Comparison of ENCODE assay signal across 8 mouse cellular contexts in genomic region chr16:3234063-3234462, GRCm38 (mm10).
A peak's percentile ranks its signal among the peaks of the same experiment; 100 is the strongest.
DNase-seq lines count a peak whose midpoint lies in the region; ATAC-seq and TF ChIP-seq lines count a peak whose summit lies in the region.

No protein-coding gene starts in this region.

- ATAC-seq in heart, embryonic 15.5 days (replicated peaks; ENCODE audit: insufficient number of reproducible peaks, insufficient read depth, low FRiP score, low read depth), result peak; percentile 3
- no peak for ATAC-seq in G1E (ENCODE audit: extremely low read depth, insufficient number of reproducible peaks, low FRiP score, poor library complexity, severe bottlenecking)
- peak; percentile 47 for ATAC-seq in hindbrain, embryonic 12.5 days (ENCODE audit: low FRiP score)
- ATAC-seq in liver, postnatal 0 days, result peak; percentile 14
- no peak for ATAC-seq in granulocyte monocyte progenitor cell, adult 5-6 weeks (replicated peaks; ENCODE audit: poor library complexity, severe bottlenecking)

- no peaks in the 10 kb centered on the region for H3K27me3 ChIP-seq in heart, embryonic 15.5 days
- no peaks in the 10 kb centered on the region for H3K27me3 ChIP-seq in G1E (ENCODE audit: insufficient read depth, low read length)
- no peaks in the 10 kb centered on the region for H3K27me3 ChIP-seq in hindbrain, embryonic 12.5 days
- H3K27me3 ChIP-seq in liver, postnatal 0 days (ENCODE audit: insufficient read depth, low read length), result no peaks in the 10 kb centered on the region

- no peak overlapping the region for H3K27ac ChIP-seq in heart, embryonic 15.5 days
- no peak overlapping the region for H3K27ac ChIP-seq in hindbrain, embryonic 12.5 days
- no peak overlapping the region for H3K27ac ChIP-seq in liver, postnatal 0 days (ENCODE audit: low read depth)

- no peak for TF ChIP-seq EP300 in liver, postnatal 0 days (IDR thresholded peaks at IDR 0.05; ENCODE audit: low read depth)

- no peaks in the 10 kb centered on the region for H3K36me3 ChIP-seq in heart, embryonic 15.5 days
- no peaks in the 10 kb centered on the region for H3K36me3 ChIP-seq in G1E (replicated peaks)
- H3K36me3 ChIP-seq in hindbrain, embryonic 12.5 days, result 0 out of 2 replicates have a peak, but pooled peaks cover 4% of the 10 kb centered on the region
- no peaks in the 10 kb centered on the region for H3K36me3 ChIP-seq in liver, postnatal 0 days (replicated peaks; ENCODE audit: insufficient read depth, low read length)

- no peak overlapping the region for H3K4me3 ChIP-seq in heart, embryonic 15.5 days
- peak overlapping the region; percentile 3; the same call in 1 of the 2 replicates for H3K4me3 ChIP-seq in G1E (ENCODE audit: low read depth, low read length)
- no peak overlapping the region for H3K4me3 ChIP-seq in hindbrain, embryonic 12.5 days
- no peak overlapping the region for H3K4me3 ChIP-seq in liver, postnatal 0 days (ENCODE audit: low read depth, low read length)

- intact Hi-C loops in heart, postnatal 14 days (cut with DNase I), result no loop called here

- DNase-seq in heart, postnatal 14 days, result no peak
- DNase-seq in G1E (ENCODE audit: low spot score), result no peak
- no peak for DNase-seq in liver, postnatal 0 days
- no peak for DNase-seq in B cell, adult 2 months
- DNase-seq in adrenal gland, postnatal 4 days (ENCODE audit: low spot score in 2 of 2), result no peak

- H3K4me1 ChIP-seq in heart, embryonic 15.5 days (replicated peaks), result no peaks in the 10 kb centered on the region
- H3K4me1 ChIP-seq in G1E (ENCODE audit: insufficient read depth, low read depth, low read length), result no peaks in the 10 kb centered on the region; the same call in 1 of the 2 replicates
- H3K4me1 ChIP-seq in hindbrain, embryonic 12.5 days, result no peaks in the 10 kb centered on the region
- no peaks in the 10 kb centered on the region for H3K4me1 ChIP-seq in liver, postnatal 0 days (ENCODE audit: insufficient read depth)

- no peak overlapping the region for H3K4me2 ChIP-seq in heart, embryonic 15.5 days
- no peak overlapping the region for H3K4me2 ChIP-seq in hindbrain, embryonic 12.5 days (replicated peaks)
- no peak overlapping the region for H3K4me2 ChIP-seq in liver, postnatal 0 days (ENCODE audit: low read depth, low read length)

- no peak overlapping the region for H3K9ac ChIP-seq in heart, embryonic 15.5 days
- H3K9ac ChIP-seq in hindbrain, embryonic 12.5 days, result no peak overlapping the region
- no peak overlapping the region for H3K9ac ChIP-seq in liver, postnatal 0 days (replicated peaks)

- no peak for TF ChIP-seq CTCF in G1E (IDR thresholded peaks at IDR 0.05; ENCODE audit: low read depth, low read length)
- no peak for TF ChIP-seq CTCF in liver, postnatal 0 days (IDR thresholded peaks at IDR 0.05; ENCODE audit: low read depth)

- peaks cover 29% of the 10 kb centered on the region for H3K9me3 ChIP-seq in heart, embryonic 15.5 days (replicated peaks)
- H3K9me3 ChIP-seq in G1E (replicated peaks), result peaks cover 77% of the 10 kb centered on the region
- H3K9me3 ChIP-seq in hindbrain, embryonic 12.5 days (replicated peaks), result peaks cover 74% of the 10 kb centered on the region
- peaks cover 16% of the 10 kb centered on the region; the same call in 1 of the 2 replicates for H3K9me3 ChIP-seq in liver, postnatal 0 days (ENCODE audit: low read length)

- 43% methylated on average over 2 of the region's 2 CpGs for WGBS in heart, embryonic 15.5 days
- WGBS in hindbrain, embryonic 12.5 days, result 55% methylated on average over 2 of the region's 2 CpGs
- 40% methylated on average over 2 of the region's 2 CpGs for WGBS in liver, postnatal 0 days (ENCODE audit: insufficient replicate concordance)

Comparison
In these comparisons a context has a peak if more than half of its experiments do, and no peak if none do; other contexts are left out.
1. ATAC-seq: peak in heart, embryonic 15.5 days (single experiment), hindbrain, embryonic 12.5 days (single experiment) and liver, postnatal 0 days (single experiment); none in G1E (single experiment) and granulocyte monocyte progenitor cell, adult 5-6 weeks (single experiment).